Mouse (Mus musculus) liver, adult 2 months (tissue): ENCODE measurements around the gene Esrra.

ENCODE experiments used
- CTCF ChIP-seq: fragments of 200-500 bp; IDR thresholded peaks from 2 replicates; pipeline ENCODE4 v1.5.1; 2011; ENCODE audit warnings: low read depth, low read length, control low read depth
- POLR2A ChIP-seq: fragments of 200-500 bp; IDR thresholded peaks from 2 replicates; pipeline ENCODE4 v1.6.1; 2011; ENCODE audit warnings: low read length, control low read depth; ENCODE audit not compliant: insufficient read depth; ENCODE audit errors: extremely low read depth

DNA sequence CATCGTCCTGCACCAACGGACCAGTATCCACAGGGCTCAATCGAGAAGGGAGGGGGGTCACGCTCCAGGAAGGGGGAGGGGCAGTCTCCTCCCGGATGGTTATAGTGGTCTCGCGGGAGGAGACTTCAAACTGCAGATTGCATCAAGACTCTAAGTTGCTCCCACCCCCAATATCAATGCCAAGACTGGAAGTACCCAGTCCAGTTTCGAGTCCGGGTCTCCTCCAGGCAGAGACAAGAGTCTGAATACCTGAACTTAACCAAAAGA is 3.6 kb upstream of the Esrra start, which contains the start of gene Catsperz:
- TF ChIP-seq CTCF (no peak), POLR2A (no peak)
